Mouse (Mus musculus): Measurements from ENCODE around the gene 1700123O20Rik.

1700123O20Rik gene

GRCm38 (mm10) chr14:54727565-54727964 is 41.5 kb downstream of the 1700123O20Rik start:
- DNase-seq = no peak

DNA sequence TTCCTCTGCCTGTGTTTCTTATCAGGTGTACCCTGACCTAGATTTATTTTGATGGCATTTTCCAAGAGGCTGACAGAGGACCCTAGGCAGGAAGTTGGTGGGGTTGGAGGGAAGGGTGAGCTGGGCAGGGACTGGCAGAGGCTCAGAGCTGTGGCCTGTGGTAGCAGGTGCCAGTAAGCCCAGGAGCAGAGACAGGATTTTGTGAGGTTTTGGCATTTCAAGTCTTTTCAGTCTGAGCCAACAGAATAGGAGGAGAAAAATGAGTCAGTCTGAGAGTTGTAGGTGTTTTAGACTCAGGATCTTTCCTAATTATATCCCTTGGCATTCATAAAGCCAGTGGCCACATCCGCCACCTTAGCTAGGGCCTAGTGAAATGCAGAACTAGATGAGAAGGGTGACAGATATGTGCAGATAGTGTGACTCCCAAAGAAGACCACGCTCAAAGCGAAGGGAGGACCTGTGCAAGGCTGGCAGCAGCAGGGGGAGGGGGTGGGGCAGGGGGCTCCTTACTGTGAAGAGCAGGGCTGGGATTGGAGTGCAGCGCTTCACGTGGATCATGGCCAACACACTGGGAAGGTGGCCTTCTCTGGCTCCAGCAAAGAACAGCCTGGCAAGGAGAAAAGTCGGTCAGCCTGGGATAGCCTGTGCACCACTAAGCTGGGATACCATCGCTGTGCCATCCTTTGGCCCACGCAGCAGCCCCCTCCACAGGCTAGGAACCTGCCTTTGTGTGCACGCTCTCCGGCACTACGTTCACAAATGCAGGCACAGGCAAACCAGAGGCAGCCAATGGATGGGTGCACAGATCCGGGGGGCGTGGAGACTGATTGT is 43.0 kb downstream of the 1700123O20Rik start:
- no peak for DNase-seq

- DNase-seq = no peak
Measured at GRCm38 (mm10) chr14:54730305-54730704, 44.3 kb downstream of the 1700123O20Rik start.

DNA sequence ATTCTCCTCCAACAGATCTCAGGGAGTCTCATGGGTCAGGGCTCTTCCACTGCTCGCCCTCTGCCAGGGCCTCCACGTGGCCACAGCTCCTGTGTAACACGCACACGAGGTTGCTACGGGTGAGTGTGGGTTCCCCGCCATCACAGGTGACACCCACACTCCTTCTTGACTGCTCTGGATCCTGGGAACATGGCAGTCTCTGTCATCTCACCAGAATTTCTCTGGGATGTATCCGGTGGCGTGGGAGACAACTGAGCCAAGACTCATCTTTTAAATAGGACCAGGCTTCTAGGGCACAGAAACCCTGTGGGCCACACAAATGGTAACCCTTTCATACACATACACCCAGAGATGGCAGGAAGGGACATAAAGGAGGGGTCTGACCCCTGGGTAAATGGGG is 46.2 kb downstream of the 1700123O20Rik start:
- DNase-seq = no peak

DNA sequence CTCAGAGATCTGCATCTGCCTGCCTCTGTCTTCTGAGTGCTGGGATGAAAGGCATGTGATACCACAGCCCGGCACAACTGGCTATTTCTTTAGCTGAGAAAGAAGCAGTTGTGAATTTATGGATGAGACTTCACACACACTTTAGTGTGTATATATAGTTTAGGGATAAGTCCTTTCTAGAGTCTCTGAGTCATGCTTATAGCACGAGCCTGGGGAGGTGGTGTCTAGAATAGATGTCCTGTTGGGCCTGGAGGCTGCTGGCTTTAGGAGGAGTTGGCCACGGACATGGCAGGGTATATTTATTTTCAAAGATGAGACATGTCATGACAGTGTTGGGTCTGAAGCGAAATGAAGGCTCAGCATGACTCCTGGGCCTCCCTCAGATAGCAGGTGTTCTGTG is 48.0 kb downstream of the 1700123O20Rik start:
- no peak for DNase-seq

DNA sequence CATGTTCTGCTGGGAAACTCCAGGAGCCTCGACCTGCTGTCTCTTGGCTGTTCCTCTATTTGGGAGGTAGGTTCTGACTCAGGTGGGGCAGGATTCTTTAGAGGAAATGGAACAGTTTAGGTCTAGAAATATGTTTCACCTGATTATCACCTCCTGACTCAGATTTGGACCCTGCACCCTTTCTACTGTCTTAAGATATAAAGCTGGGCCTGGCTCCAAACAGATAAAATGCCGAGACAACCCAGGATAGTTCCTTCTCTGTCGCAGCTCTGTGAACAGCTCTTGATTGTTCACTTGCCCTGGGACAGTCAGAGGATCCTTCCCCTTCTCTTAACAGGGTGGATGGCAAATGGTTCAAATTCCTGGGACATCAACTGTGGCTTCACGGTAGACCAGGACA is 49.2 kb downstream of the 1700123O20Rik start:
- DNase-seq = no peak

GRCm38 (mm10) chr14:54736555-54737552 is 50.8 kb downstream of the 1700123O20Rik start:
- no peak for DNase-seq

- no peak for DNase-seq
Measured at GRCm38 (mm10) chr14:54737634-54738033, 51.6 kb downstream of the 1700123O20Rik start.
